ENCODE assay signal across 8 mouse cellular contexts in genomic region chr11:35769746-35770437, GRCm38 (mm10). TPM values are rescaled to one million over a fixed set of nuclear protein-coding genes. Genes with fewer than 3 reads are reported as not detected.
A peak's percentile ranks its signal among the peaks of the same experiment; 100 is the strongest.
DNase-seq lines count a peak whose midpoint lies in the region; ATAC-seq and TF ChIP-seq lines count a peak whose summit lies in the region.

No protein-coding gene starts in this region.

- H3K27ac ChIP-seq in left cerebral cortex, adult 2 months = peak overlapping the region; percentile 96
- peak overlapping the region; percentile 94 for H3K27ac ChIP-seq in forebrain, embryonic 16.5 days (ENCODE audit: low read length)
- H3K27ac ChIP-seq in macrophage = peak overlapping the region; percentile 65
- peak overlapping the region; percentile 95 for H3K27ac ChIP-seq in small intestine, adult 2 months (ENCODE audit: insufficient read depth, low read depth, low read length)

- peak overlapping the region; percentile 98 for H3K4me3 ChIP-seq in left cerebral cortex, adult 2 months
- H3K4me3 ChIP-seq in forebrain, embryonic 16.5 days (replicated peaks; ENCODE audit: low read length) = peak overlapping the region; percentile 97
- peak overlapping the region; percentile 85 for H3K4me3 ChIP-seq in macrophage (ENCODE audit: inconsistent target)
- peak overlapping the region; percentile 100 for H3K4me3 ChIP-seq in small intestine, adult 2 months (ENCODE audit: low read depth, low read length)

- peaks cover 16% of the 10 kb centered on the region for H3K4me1 ChIP-seq in forebrain, embryonic 16.5 days (replicated peaks; ENCODE audit: control insufficient read depth, insufficient read depth, low read length)
- peaks cover 5% of the 10 kb centered on the region; the same call in 1 of the 2 replicates for H3K4me1 ChIP-seq in small intestine, adult 2 months (ENCODE audit: control insufficient read depth, insufficient read depth, insufficient read length, low read length)

- intact Hi-C loops in left cerebral cortex, adult 2 months (cut with DNase I) = loop anchor here (5.0 kb wide), 1 partner anchor 62 kb away; the partner anchor contains the start of gene Rars
- intact Hi-C loops in heart, postnatal 25 days (cut with DNase I) = loop anchor here (2.0 kb wide), 1 partner anchor 65 kb away; the partner anchor contains the start of gene Rars

- H3K79me2 ChIP-seq in macrophage (ENCODE audit: inconsistent target) = peaks cover 52% of the 10 kb centered on the region

- peak overlapping the region; percentile 84 for H3K4me2 ChIP-seq in forebrain, embryonic 16.5 days (ENCODE audit: low read length)

- ATAC-seq in forebrain, embryonic 16.5 days = peak; percentile 79

- TF ChIP-seq CTCF in left cerebral cortex, adult 2 months (IDR thresholded peaks at IDR 0.05) = no peak
- no peak for TF ChIP-seq CTCF in small intestine, adult 2 months (IDR thresholded peaks at IDR 0.05; ENCODE audit: extremely low read depth, insufficient read length, insufficient replicate concordance, low read depth, low read length)

- no peaks in the 10 kb centered on the region for H3K27me3 ChIP-seq in forebrain, embryonic 16.5 days (replicated peaks; ENCODE audit: control insufficient read depth, insufficient read depth, low read length)
- H3K27me3 ChIP-seq in small intestine, adult 2 months (ENCODE audit: control insufficient read depth, insufficient read depth, low read length) = no peaks in the 10 kb centered on the region

- peak; percentile 66 to 68 for DNase-seq in left cerebral cortex, adult 2 months (ENCODE audit: extremely low spot score in 1 of 2, low spot score in 2 of 2)
- DNase-seq in left cerebral cortex, adult 11 months (ENCODE audit: low spot score) = no peak
- DNase-seq in c-Kit-positive CD71-positive TER-119-positive erythroid progenitor cells, embryonic 14.5 days (ENCODE audit: low spot score) = peak; percentile 64
- peak; percentile 58 for DNase-seq in heart, postnatal 25 days (ENCODE audit: low spot score)
- peak; percentile 72 to 83 for DNase-seq in layer of hippocampus, postnatal 14 days (ENCODE audit: low spot score in 2 of 2)

- WGBS in forebrain, embryonic 16.5 days = under 1% methylated on average over 37 of the region's 41 CpGs
- WGBS in macrophage (ENCODE audit: missing documents) = 1% methylated on average over 31 of the region's 41 CpGs
- WGBS in small intestine, adult 2 months = 1% methylated on average over 35 of the region's 41 CpGs

- no peaks in the 10 kb centered on the region for H3K36me3 ChIP-seq in forebrain, embryonic 16.5 days (ENCODE audit: control insufficient read depth, insufficient read depth)
- no peaks in the 10 kb centered on the region for H3K36me3 ChIP-seq in macrophage (ENCODE audit: inconsistent target)
- no peaks in the 10 kb centered on the region for H3K36me3 ChIP-seq in small intestine, adult 2 months (ENCODE audit: control insufficient read depth, insufficient read depth, low read length)

- H3K9ac ChIP-seq in forebrain, embryonic 16.5 days (replicated peaks; ENCODE audit: low read depth, low read length) = peak overlapping the region; percentile 90

- H3K9me3 ChIP-seq in forebrain, embryonic 16.5 days (ENCODE audit: control insufficient read depth, low read length) = no peaks in the 10 kb centered on the region

- TF ChIP-seq POLR2A in small intestine, adult 2 months (IDR thresholded peaks at IDR 0.05; ENCODE audit: low read depth, low read length) = peak; percentile 71; the same call in 1 of the 2 replicates

RNA-seq across cellular contexts. Expression of gene Pank3, which starts 0.6 kb away (rescaled TPM):
- 10 to 100 TPM; 33.6 to 36.1 TPM for total RNA-seq in left cerebral cortex, adult 2 months (2021)
- polyA plus RNA-seq in forebrain, embryonic 16.5 days (2015; fragmentation: Nextera tagmentation; extraction: Ambion mirVana) = 24.4 and 28.8 TPM in 2 replicates
- 10 to 100 TPM; 22.1 to 24.6 TPM for total RNA-seq in heart, postnatal 25 days (2021)
- total RNA-seq in layer of hippocampus, postnatal 14 days (2021) = 10 to 100 TPM; 56.1 to 56.6 TPM
- 10 to 100 TPM in 21 of 26 experiments, 1 to 10 TPM in 5; 7.1 to 21.9 (median 12.9) TPM for total RNA-seq in macrophage (2018; cell fraction: chromatin; rRNA removed)
- total RNA-seq in macrophage (2018; cell fraction: cytosol; rRNA removed) = 10 to 100 TPM; 28.9 to 63.4 (median 47.2) TPM
- total RNA-seq in macrophage (2018; cell fraction: nucleus; rRNA removed) = 10 to 100 TPM; 20.1 to 56.8 (median 28.6) TPM
- 17.9 to 46.3 TPM (median 31.2 TPM) in 3 replicates for polyA plus RNA-seq in macrophage (2018)
- polyA plus RNA-seq in small intestine, adult 2 months (2012; rRNA removed) = 2.1 and 3.7 TPM in 2 replicates

RNA-seq across cellular contexts. Expression of gene Fbll1, which starts 28.8 kb away (rescaled TPM):
- 10 to 100 TPM; 41.4 to 42.3 TPM for total RNA-seq in left cerebral cortex, adult 2 months (2021)
- 13.1 and 15.6 TPM in 2 replicates for polyA plus RNA-seq in forebrain, embryonic 16.5 days (2015; fragmentation: Nextera tagmentation; extraction: Ambion mirVana)
- total RNA-seq in heart, postnatal 25 days (2021) = not detected
- total RNA-seq in layer of hippocampus, postnatal 14 days (2021) = 10 to 100 TPM; 47.2 to 49.1 TPM
- not detected for total RNA-seq in macrophage (2018; cell fraction: chromatin; rRNA removed)
- total RNA-seq in macrophage (2018; cell fraction: cytosol; rRNA removed) = not detected
- not detected for total RNA-seq in macrophage (2018; cell fraction: nucleus; rRNA removed)
- polyA plus RNA-seq in macrophage (2018) = not detected in 3 replicates
- polyA plus RNA-seq in small intestine, adult 2 months (2012; rRNA removed) = 0.08 and 0.10 TPM in 2 replicates

Comparison
In these comparisons a context has a peak if more than half of its experiments do, and no peak if none do; other contexts are left out.
1. RNA of gene Fbll1, which starts 28.8 kb away (total RNA-seq): 47.2 to 49.1 TPM in layer of hippocampus, postnatal 14 days and 41.4 to 42.3 TPM in left cerebral cortex, adult 2 months; not detected in heart, postnatal 25 days; every median in the first group is over 10 times any median in the second.
2. Peak in every context shown above with its lines, with median percentiles within 50 percentile points of each other: H3K27ac ChIP-seq and H3K4me3 ChIP-seq.